Mouse (Mus musculus): ENCODE results near the gene Kndc1.

The Kndc1 gene

GRCm38 (mm10) chr7:139894655-139895557, at the start of gene Kndc1:
Gene Kndc1, plus strand, starts transcription at chr7:139894696.
- peak; percentile 89 for DNase-seq

GRCm38 (mm10) chr7:139845101-139845500, 49.4 kb upstream of the Kndc1 start:
- no peak for DNase-seq

- no peak for DNase-seq
These were observed 44.3 kb upstream of the Kndc1 start for GRCm38 (mm10) chr7:139850152-139850551.

- DNase-seq = no peak
These were observed 43.8 kb upstream of the Kndc1 start for GRCm38 (mm10) chr7:139850677-139851076.

GRCm38 (mm10) chr7:139851098-139851497, 43.4 kb upstream of the Kndc1 start:
- DNase-seq = peak; percentile 73

GRCm38 (mm10) chr7:139855261-139855660, 39.2 kb upstream of the Kndc1 start:
- DNase-seq = no peak

- peak; percentile 77 for DNase-seq
These were observed 33.1 kb upstream of the Kndc1 start for GRCm38 (mm10) chr7:139861411-139861810.

GRCm38 (mm10) chr7:139863076-139863475, 31.4 kb upstream of the Kndc1 start:
- DNase-seq = no peak

GRCm38 (mm10) chr7:139864253-139864652, 30.2 kb upstream of the Kndc1 start:
- DNase-seq = no peak

GRCm38 (mm10) chr7:139864871-139865270, 29.6 kb upstream of the Kndc1 start:
- no peak for DNase-seq

GRCm38 (mm10) chr7:139871014-139871413, 23.5 kb upstream of the Kndc1 start:
- no peak for DNase-seq

GRCm38 (mm10) chr7:139877167-139877792, 17.2 kb upstream of the Kndc1 start:
- DNase-seq = peak; percentile 62

GRCm38 (mm10) chr7:139878122-139878521, 16.4 kb upstream of the Kndc1 start:
- no peak for DNase-seq

GRCm38 (mm10) chr7:139878621-139879020, 15.9 kb upstream of the Kndc1 start:
- no peak for DNase-seq

GRCm38 (mm10) chr7:139883545-139883944, 11.0 kb upstream of the Kndc1 start:
- no peak for DNase-seq

GRCm38 (mm10) chr7:139891779-139892178, 2.7 kb upstream of the Kndc1 start:
- no peak for DNase-seq

- DNase-seq = no peak
These were observed 1.8 kb downstream of the Kndc1 start for GRCm38 (mm10) chr7:139896271-139896670.

- DNase-seq = no peak
These were observed 2.3 kb downstream of the Kndc1 start for GRCm38 (mm10) chr7:139896796-139897195.

GRCm38 (mm10) chr7:139898606-139899005, 4.1 kb downstream of the Kndc1 start:
- no peak for DNase-seq

GRCm38 (mm10) chr7:139899505-139899904, 5.0 kb downstream of the Kndc1 start:
- DNase-seq = peak; percentile 73

GRCm38 (mm10) chr7:139900456-139900855, 6.0 kb downstream of the Kndc1 start:
- peak; percentile 28 for DNase-seq

- no peak for DNase-seq
These were observed 6.4 kb downstream of the Kndc1 start for GRCm38 (mm10) chr7:139900896-139901295.

GRCm38 (mm10) chr7:139901981-139902380, 7.5 kb downstream of the Kndc1 start:
- no peak for DNase-seq

GRCm38 (mm10) chr7:139905261-139905660, 10.8 kb downstream of the Kndc1 start:
- no peak for DNase-seq

Data from right cerebral cortex, adult 18-20 months (tissue).